Mouse (Mus musculus) CD4-positive, CD25-positive, alpha-beta regulatory T cell, adult 2 months (primary cell): ENCODE measurements around the gene Tomm40l.
A peak's percentile ranks its signal among the peaks of the same experiment; 100 is the strongest.

Experiments
- DNase-seq: peaks from one replicate; pipeline ENCODE4 v3.0.0-alpha.2; 2012; ENCODE audit warnings: low read depth, low spot score

The Tomm40l gene

DNA sequence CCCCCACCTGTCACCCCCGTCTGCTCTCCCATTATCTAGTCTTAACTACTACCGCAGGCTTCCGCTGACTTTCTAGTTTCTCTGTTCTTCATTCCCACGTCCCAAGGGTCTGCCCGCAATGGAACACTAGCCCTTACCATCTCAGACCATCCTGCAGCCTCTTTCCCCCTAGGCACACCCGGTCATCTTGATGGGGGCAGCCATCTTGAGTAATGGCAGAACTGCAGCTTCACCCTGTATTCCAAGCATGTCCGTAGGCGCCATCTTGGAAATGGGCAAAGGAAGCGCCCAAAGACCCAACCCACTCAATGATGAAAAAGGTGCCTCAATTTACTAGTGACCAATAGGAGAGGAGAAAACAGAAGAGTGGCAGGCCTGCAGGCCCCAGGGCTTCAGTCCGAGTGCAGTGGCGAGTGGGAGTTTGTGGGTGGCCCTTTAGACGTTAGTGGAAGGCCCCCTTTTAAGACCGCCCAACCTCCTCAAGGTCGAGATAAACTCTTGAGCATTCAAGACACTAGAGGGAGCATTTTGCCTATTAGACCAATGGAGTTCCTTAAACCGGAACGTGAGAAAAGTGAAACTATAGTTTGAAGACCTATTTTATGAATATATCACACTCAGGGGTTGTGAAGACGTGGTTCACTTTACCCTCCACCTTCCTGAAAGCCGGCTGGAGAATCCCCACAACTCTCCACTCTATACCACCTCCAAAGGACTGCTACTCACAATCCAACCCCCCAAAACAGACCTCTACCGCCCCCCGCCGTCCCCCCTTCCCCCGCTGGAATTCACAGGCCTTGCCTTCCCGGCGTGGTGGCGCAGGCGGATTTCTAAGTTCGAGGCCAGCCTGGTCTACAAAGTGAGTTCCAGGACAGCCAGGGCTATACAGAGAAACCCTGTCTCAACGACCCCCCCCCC lies at the start of gene Tomm40l:
Tomm40l (minus strand) TSS at position 277 of the 918 bp plus-strand sequence.
- peak; percentile 97 for DNase-seq

DNA sequence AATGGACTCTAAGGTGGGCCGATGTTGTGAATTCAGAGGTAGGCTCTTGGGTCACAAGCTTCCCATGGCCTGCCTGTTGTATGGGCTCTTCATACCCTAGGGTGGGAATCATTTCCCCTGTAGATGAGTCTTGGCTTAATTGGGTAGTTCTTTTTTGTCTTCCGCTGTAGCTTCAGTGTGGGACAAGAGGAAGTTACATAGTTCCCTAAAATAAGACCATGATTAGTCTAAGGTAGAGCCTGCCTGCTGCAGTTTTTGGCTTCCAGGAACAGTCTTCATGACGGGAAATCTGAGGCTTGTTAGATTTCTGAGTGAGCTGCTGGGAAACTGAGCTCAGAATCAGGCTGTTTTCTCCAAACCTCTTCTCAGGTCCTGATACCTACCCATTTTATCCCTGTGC lies 49.8 kb upstream of the Tomm40l start:
- DNase-seq = no peak

DNA sequence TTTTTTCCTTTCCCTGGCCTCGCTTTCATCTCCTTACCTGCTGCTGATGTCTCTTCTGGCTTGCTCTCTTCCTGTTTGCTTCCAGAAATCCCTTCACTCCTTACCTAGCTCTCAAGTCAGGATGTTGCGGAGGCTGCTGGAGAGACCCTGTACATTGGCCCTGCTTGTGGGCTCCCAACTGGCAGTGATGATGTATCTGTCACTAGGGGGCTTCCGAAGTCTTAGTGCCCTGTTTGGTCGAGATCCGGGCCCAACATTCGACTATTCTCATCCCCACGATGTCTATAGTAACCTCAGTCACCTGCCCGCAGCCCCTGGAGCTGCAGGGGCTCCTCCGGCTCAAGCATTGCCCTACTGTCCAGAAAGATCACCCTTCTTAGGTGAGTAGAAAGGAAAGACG lies 49.3 kb upstream of the Tomm40l start:
- DNase-seq = no peak

DNA sequence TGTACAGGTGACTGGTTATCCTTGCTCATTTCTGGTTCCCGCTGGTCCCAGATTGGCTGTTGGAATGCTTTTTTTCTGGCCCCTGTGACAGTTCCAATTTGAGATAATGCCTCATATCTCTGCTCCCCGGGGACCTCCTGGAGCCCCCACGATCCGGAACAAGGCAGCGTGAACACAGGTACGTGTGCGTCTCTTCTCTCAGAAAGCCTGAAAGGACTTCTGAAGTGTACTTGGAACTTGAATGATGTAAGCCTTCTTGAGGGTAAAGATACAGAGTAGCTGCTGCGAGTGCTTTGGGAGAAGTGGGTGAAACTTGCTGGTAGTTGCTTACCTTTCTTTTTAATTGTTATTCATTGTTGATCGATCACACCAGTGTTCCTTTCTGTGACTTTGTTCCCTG lies 48.9 kb upstream of the Tomm40l start:
- DNase-seq = no peak

DNA sequence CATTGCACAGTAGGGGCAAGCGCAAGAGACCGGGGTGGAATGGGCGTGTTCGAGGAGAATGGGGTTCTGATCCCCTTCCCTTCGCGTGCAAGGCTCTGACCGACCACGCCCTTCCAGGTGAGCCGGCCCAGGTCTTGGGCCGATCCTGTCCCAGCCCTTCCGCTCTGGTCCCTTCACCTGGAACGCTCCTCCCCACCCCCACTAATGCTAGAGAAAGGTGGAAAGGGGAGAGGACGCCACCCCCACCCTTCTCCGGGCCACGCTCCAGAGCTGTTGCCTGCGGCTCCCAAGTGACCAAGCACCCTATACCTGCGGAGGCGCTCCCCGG lies 48.2 kb upstream of the Tomm40l start:
- no peak for DNase-seq

DNA sequence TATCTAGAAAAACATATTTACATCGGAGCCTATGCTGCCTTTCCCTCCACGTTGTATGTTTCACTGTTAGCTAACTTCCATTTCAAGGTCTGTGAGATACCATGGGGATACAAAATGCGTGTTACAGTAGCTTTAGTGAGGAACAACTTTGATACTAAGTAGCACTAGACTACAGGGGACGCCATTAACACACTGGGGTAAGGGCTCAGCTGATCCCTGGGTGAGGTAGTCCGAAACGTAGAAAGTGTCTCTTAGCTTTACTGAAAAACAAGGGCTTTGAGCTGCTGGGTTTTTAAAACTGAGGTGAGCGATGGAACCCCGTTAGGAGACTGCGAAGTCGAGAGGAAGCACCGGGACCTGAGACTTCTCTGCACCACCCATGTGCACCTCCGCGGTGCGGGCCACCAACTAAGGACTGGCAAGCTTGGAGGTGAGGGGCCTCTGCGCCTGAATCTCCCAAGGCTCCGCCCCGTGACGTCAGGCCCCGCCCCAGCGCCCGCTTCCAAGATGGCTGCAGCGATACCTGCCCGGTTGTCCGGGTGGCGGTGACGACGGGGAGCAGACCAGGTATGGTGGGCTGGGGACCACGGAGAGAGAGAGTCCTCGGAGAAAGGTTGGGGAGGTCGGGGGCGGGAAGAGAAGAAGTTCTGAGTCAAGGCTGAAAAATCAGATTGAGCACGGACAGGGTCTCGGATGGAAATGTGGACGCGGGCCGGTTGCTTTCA lies 47.7 kb upstream of the Tomm40l start, which contains the start of gene B4galt3:
B4galt3 (plus strand) TSS at position 481 of the 725 bp plus-strand sequence.
- peak; percentile 96 for DNase-seq

DNA sequence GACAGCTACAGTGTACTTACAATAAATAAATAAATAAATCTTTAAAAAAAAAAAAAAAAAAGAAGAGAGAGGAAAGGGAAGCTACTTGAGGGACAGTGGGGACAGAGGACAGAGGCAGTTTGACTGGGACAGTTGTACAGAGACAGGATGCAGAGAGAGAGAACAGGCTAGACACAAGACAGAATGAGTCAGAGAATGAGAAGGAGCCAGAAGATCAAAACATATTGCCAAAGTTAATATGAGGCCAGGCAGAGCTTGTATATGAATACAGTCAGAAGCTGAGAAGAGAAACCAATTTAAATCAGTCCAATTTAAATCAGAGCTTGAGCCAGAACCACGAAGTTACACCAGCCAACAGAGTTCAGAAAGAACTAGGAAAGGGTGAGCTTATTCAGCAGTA lies 46.0 kb upstream of the Tomm40l start:
- no peak for DNase-seq

DNA sequence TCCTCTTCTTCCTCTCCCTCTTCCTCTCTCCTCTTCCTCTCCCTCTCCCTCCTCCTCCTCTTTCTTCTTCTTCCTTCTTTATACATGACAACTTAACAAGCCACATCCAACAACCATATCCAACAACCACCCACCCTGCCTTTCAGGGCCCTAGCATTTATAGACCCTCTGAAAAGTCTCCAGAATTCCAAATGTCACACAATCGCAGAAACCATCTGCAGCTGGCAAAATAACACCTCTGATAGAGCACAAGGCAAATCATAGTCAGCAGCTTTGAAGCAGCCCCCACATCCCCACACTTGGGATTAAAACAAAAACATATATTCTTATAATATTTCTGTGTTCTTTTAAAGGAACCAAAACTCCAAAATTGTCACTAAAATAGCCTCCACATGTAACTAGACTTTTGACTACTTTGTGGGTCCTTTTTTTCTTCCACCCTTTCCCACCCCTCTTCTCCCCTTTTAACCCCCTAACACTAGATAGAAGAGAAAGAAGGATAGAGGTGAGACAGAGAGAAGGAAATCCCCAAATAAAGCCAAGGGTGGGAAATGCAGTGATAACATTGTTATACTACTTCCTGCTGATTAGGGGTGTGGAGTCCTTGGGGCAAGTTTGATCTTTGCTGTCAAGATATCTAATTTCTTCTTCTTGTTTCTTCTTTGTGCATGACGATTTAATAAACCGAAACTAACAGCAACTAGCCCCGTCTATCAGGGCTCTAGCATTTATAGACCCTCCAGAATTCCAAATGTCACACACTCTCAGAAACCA lies 43.8 kb upstream of the Tomm40l start:
- no peak for DNase-seq

DNA sequence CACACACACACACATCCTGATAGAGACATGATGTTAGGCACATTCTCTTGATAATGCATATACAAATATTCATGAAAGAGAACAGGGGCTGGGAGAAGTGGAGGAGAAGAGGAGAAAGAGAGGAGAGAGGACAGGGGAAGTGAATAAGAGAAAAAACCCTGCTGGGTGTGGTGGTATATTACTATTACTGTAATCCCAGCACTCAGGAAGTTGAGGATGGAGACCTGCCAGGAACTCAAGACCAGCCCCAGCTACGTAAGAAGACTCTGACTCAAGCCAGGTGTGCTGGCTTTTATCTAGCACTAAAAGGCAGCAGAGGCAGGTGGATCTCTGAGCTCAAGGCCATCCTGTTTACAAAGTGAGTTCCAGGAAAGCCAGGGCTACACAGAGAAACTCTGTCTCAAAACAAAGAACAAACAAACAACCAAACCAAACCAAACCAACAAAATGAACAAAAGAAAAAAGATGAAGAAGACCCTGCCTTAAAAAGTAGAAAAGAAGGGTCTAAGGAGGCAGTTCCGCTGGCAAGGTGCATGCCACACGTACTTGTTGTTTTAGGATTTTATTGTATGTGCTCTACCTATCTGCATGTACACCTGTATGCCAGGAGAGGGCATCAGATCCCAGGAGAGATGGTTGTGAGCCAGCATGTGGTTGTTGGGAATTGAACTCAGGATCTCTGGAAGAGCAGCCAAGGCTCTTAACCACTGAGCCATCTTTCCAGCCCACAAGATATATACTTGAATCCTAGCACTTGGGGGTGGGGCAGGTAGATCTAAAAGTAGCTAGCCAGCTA lies 41.5 kb upstream of the Tomm40l start:
- no peak for DNase-seq

DNA sequence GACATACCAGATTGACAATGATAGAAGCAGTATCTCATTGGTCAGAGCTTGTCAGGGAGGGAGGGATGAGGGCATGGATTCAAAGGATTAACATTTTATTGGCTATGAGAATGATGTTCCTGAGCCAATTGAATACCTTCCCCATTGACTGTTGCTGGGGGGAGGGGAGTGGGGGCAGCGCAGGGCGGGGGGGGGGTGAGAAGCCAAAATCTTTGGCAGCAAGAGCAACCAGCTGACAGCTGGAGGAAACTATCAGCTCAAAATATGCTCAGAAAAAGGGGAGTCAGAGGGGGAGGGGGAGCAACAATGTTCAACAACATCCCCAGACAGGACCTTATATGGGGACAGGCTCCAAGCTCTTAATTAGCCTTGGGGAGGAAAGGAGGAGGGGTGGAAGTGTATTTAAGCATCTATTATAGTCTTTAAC lies 40.9 kb upstream of the Tomm40l start:
- no peak for DNase-seq

DNA sequence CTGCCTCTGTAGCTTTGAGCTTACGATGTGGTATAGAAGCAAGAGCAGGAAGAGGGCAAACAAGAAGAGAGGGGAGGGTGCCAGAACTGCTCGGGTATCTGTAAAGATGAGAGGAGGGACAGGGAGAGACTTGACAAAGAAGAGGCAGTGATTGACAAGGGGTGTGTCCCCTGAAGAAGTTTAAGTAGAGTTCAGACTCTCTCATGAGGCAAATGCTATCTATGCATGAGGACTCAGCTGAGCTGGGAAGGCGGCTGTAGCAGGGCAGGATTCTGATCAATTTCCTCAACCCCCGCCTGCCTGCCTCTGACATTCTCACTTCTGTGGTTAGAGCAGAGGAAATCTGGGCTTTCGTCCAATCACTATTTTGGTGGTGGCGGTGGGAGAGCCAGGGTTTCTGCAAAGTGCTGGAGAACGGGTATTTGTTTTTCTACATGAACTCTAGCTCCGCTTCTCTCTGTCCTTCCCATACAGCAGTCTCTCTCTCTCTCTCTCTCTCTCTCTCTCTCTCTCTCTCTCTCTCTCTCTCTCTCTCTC lies 40.3 kb upstream of the Tomm40l start:
- peak; percentile 49 for DNase-seq

DNA sequence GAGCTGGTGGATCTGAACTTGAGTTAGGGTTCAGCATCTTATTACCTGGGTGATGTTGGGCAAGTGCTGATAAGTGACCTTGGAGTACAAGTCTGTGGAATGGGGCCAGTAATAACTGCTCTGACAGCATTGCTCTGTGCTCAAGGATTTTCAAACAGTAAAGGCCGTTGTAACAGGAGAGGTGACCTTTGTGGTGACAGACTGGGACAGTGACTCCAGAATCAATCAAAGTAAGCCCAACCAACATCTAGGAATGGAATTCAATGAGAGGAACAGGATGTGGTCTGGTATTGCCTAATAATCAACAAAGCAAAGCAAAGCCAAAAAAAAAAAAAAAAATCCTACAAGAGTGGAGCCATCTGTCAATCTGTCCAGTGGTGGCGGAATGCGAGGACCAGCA lies 38.0 kb upstream of the Tomm40l start:
- no peak for DNase-seq

DNA sequence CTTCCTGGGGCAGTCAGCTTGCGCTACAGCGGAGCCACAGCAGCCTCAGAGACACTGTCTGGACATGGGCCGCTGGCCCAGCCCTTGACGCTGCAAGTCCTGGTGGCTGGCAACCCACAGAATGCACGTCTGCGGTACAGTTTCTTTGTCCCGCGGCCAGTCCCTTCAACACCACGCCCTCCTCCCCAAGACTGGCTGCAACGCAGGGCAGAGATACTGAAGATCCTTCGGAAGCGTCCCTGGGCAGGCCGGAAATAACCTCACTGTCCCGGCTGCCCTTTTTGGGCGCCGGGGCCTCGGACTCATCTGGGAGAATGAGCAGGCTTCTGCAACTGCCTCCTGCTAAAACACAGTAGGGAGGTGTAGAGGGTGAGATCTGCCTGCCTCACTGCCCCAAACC lies 36.6 kb upstream of the Tomm40l start:
- no peak for DNase-seq

DNA sequence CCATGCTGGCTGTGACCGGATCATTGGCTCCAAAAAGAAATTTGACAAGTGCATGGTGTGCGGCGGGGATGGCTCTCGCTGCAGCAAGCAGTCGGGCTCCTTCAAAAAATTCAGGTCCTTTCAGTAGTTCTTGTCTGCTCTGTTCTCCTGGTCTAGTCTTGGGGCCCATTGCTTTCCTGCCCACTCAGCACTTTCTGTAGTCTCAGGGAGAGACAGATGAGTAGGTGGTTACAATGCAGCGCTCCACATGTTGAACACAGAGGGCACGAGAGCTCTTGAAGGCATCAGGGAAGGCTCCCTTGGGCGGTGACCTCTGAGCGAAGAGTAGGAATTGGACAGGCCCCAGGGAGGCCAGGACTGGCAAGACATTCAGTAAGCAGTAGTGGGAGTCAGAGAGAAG lies 35.5 kb upstream of the Tomm40l start:
- DNase-seq = no peak

DNA sequence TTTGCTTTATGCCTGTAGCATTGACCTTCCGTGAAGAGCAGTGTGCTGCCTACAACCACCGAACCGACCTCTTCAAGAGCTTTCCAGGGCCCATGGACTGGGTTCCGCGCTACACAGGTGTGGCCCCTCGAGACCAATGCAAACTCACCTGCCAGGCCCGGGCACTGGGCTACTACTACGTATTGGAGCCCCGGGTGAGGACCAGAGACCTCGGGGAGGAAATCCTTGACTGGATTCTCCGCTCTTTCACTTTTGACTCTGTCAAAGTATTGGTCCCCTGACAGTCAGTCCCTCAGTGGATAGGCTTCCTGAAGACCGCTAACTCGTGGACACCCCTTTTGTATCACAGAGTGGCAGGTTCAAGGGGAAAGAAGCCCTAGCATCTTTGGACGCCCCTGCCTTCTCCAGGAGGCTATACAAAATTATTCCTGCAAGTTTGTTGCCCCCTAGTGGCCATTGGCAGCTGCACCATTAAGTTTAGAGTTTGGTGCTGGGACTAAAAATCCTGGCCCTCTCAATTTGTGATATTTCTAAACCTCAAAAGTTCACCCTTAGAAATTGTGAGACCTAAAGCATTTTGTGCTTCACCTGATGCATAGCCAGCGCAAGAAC lies 34.7 kb upstream of the Tomm40l start:
- DNase-seq = peak; percentile 79

DNA sequence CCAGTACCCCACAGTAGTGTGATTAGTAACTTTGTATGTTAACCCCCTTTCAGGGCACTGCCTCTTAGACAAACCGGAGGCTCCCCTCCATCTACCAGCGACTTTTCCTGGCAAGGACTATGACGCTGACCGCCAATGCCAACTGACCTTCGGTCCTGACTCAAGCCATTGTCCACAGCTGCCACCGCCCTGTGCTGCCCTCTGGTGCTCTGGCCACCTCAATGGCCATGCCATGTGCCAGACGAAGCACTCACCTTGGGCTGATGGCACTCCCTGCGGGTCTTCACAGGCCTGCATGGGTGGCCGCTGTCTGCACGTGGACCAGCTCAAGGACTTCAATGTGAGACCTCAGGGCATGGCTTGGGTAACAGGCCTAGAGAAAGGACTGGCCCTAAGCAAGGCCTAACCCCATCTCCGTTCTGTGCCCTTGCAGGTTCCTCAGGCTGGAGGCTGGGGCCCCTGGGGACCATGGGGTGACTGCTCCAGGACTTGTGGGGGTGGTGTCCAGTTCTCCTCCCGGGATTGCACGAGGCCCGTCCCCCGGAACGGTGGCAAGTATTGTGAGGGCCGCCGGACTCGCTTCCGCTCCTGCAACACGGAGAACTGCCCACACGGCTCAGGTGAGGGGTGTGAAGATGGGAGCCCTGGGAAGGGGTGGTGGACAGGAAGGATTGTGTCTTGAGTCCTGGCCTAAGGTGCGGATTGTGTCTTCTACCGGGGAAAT lies 33.9 kb upstream of the Tomm40l start:
- no peak for DNase-seq

DNA sequence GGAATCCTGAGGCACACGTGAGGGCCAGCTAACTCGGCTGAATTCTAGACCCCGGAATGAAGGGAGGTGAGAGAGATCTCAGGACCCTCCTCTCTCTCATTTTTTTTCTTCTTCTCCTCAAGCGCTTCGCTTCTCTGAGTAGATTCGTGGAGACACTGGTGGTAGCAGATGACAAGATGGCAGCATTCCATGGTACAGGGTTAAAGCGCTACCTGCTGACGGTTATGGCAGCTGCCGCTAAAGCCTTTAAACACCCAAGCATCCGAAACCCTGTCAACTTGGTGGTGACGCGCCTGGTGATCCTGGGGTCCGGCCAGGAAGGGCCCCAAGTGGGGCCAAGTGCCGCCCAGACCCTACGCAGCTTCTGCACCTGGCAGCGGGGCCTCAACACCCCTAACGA lies 30.1 kb upstream of the Tomm40l start:
- DNase-seq = no peak

DNA sequence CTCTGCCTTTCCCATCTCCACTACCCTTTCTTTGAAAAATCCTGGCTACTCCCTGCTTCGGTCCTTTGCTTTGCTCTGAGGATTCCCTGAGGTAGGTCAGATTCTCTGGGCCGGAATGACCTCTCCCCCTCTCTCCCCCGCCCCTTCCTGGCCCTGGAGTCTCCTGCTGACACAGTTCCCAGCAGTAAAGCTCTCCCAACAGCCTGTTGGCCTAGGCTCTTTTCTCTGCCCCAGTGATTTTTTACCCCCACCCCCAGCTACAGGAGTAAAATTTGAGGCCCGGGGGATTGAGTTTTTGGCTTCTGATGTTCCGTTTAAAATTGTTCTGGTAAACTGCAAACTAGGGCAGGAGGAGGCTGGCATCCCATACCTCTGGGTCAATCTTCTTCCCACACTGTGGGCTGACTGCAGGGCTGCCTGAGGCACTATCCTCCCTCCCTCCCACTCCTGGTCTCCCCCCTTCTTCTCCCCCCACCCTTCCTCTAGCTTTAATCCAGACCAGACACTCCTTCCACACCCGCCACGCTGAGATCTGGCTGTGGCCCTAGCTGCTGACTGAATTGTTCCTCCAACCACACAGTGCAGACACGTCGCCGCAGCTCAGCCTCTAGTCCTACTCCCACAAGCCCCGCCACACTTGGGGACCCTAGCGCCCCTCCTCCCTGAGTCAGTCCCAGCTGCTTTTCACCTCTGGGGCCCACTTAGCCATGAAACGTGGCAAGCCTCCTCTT lies 29.4 kb upstream of the Tomm40l start:
- DNase-seq = no peak
